Mouse (Mus musculus) mesoderm, embryonic 11.5 days (tissue): ENCODE measurements around the gene Rab11fip5.

Source experiments
- DNase-seq: peaks from one replicate; pipeline ENCODE4 v3.0.0-alpha.2; 2012; ENCODE audit warnings: low read depth, low spot score

Rab11fip5 gene

DNA sequence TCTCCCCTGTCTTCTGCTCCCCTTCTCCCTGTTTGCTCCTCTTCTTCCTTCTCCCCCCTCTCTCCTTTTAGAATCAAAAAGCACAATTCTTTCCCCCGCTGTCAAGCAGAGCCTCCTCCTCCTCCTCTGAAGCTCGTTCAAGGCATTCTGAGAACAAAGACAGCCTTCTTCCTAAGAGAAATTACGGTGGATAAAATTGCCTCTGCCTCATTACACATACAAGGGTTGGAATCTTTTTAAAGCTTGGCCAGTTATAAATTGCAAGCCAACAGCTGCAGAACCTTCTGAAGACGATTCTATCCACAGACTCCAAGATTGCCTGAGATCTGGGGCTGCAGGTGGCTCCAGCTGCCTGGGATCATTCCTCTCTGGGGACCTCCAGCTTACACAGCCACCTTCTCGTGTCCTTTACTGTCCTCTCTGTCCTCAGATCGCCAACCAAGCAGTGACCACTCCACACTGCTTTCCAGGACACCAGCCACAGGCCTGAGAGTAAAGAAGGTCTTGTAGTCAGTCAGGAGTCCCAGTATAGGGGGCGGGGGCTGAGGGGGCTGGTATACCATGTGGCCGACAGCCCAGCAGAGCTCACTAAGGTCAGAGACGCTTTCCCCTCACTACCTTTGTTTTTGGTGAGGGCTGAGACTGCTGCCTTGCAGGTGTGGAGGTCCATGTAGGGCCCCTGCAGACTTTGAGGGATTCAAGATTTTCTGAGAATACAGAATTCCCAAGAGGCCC, 60.2 kb downstream of the Rab11fip5 start:
- peak; percentile 33 for DNase-seq

DNA sequence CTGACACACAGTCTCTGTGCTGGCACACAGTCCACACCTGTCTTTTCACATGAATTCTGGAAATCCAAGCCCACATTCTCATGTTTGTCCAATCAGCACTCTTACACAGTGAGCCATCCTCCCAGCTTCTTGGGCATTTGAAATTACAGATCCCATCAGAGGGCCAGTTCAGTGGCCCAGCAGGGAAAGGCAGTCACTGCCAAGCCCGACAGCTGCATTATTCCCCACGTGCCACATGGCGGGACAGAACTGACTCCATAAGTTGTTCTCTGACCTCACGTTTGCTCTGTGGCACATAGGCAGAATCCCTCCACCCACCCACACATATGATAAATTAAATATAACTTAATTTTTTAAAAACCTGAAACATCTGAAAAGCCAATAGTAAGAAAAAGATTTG, 66.5 kb downstream of the Rab11fip5 start:
- DNase-seq, result no peak

DNA sequence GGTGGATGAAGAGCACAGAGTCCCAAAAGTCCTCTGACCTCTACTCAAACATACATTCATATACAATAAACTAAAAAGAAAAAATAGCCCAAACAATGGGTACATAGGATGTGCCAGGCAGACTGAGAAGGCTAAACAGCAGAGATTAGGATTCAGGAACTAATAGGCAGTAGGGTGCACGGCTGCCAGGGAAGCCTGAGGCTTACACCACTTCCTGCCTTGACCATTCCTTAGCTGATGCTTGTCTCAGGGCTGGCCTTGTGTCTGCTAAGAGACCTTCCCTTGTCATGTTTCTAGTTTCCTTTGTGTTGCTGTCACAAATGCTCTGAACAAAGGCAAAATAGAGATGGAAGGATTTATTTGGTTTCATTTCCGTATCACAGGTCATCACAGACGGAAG, 68.1 kb downstream of the Rab11fip5 start:
- DNase-seq, result no peak

DNA sequence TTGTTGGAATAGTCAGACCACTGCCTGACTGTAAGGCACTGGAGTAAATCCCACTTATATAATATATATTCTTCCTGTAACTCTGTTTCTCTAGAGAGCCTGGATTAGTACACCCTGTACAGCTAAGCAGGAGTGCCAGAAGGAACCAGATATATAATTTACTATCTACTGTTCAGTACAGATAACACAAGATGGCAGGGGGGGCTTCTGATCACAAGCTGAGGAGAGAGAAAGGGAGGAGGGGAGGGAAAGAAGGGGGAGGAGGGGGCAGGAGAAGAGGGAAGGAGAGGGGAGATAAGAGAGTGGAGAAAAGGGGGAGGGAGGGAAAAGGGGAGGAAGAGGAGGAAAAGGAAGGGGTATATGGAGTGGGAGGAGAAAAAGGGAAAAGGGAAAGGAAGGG, 68.6 kb downstream of the Rab11fip5 start:
- DNase-seq, result no peak

DNA sequence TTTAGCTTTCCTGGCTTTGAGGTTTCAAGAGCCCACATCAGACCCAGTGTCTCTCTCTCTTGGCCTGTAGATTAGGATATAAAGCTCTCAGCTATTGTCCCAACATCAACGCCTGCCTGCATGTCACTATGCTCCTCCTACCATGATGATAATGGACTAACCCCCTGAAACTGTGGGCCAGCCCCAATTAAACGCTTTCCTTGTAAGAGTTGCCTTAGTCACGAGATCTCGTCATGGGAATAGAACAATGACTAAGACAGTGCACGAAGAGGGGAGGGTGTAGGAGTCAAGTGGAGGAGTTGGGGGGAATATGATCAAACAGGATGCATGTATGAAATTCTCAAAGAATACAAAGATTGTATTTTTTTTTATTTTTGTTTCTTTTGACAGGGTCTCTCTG, 69.5 kb downstream of the Rab11fip5 start:
- no peak for DNase-seq

DNA sequence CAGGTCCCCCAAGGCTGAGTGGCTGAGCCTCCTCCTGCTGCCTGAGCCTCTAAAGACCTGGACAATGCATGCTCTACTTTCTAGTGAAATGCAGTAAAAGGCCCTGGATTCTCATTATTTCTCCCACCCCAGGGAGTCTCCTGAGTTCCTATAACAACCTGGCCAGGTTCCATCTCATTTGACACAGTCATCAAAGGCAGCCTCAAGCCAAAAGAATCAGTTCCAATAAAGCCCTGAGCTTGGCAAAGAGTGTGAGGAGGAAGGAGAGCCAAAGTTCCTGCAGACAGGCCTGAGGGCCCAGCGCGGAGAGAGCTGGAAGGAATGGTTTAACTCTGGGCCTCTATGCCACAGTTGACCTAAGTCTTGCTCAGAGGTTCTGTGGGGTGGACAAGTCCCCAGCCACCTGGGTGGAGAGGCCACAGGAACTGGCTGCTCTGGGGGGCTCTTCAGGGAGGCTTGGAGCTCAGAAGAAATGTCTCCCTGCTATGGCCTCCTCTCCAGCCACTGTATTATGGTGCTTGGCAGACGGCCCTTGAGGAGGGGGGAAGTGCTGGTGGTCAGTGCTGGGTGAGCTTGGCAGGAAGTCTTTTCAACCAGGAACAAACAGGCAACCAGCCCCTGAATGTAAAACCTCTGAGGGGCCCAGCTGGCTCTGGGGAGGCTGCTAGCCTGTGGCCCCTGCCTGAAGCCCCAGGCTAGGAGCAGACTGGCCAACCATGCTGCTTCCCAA, 71.9 kb downstream of the Rab11fip5 start:
- DNase-seq, result no peak

DNA sequence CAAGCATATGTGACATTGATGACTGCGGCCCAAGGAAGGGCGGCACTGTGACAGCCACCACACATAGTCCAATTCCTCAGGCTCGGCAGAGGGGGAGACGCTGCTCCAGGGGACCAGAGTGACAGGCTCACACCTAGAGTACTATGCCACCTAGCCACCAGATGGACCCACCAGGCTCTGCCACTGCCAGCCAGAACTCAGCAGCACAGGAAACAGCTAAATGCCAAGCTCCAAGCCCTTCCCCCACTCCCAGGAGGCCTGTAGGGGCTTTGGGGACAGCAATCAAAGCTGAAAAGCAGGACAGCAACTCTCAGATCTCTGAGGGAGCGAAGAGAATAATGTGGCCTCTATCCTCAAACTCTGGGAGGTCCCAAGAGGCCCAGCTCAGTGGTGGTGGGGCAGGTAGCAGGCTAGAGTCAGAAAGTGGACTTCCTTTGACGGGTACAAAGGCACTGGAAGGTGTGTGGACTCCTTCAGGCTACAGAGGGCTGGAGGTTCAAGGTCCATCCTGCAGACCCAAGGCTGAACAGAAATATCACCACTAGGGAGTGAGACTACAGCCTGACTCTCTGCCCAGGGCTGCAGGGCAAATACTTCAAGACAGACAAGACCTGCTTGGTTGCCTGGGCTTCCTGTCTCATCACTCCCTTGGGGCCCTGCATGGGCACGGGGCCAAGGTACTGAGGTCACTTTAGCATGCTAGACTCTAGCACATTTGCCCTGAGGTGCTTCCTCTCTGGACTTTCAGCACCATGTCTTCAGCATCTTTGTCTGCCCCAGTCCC, 78.9 kb downstream of the Rab11fip5 start:
- DNase-seq, result no peak

DNA sequence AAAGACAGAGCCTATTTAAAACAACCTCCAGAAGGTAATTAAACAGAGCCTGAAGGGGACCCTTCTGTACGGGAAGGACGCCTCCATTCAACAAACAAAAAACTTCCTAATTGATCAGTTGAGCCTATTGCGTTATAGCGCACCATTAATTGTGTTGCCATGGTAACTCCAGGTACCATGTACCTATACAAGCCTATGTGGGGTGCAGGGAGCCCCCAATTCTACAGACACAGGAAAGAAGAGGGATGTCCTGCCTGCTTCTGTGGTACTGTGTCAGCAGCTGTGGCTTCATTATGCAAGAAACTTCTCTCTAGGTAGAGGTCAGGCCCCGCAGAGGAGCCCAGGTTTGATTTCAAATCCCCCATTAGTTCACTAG, 80.4 kb downstream of the Rab11fip5 start:
- no peak for DNase-seq

DNA sequence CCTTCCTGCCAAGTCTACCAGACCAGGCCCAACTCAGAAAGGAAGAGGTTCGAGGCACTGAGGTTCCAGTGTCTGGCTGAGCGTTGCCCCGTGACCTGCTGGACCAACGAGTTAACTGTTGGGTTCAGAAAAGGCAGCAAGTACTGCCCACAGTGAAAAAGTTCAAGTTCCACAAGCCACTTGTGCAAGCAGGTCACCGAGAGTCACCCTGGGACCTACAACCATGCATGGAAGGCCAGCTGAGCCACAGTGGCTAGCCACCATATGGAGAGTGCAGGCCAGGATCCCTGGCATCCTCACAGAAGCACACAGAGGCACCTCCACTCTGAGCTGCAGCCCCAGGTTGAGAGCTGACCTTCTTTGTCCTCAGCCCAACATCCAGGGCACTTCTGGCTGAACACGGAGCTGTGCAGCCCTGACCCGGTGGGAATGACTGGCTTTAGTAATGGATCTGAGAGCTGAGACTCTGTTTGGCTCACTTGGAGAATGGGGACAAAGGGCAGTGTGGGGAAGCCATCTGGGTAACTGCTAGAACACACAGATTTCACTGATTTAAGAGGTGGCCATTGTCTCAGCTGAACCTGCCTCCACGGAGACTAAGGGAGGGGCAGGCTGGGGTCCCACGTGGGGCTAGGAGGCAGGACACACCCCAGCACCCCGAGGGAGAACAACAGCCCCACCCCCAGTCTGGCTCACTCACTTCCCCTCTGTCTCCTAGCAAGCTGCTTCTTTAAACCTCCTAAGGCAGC, 81.0 kb downstream of the Rab11fip5 start:
- peak; percentile 47 for DNase-seq

DNA sequence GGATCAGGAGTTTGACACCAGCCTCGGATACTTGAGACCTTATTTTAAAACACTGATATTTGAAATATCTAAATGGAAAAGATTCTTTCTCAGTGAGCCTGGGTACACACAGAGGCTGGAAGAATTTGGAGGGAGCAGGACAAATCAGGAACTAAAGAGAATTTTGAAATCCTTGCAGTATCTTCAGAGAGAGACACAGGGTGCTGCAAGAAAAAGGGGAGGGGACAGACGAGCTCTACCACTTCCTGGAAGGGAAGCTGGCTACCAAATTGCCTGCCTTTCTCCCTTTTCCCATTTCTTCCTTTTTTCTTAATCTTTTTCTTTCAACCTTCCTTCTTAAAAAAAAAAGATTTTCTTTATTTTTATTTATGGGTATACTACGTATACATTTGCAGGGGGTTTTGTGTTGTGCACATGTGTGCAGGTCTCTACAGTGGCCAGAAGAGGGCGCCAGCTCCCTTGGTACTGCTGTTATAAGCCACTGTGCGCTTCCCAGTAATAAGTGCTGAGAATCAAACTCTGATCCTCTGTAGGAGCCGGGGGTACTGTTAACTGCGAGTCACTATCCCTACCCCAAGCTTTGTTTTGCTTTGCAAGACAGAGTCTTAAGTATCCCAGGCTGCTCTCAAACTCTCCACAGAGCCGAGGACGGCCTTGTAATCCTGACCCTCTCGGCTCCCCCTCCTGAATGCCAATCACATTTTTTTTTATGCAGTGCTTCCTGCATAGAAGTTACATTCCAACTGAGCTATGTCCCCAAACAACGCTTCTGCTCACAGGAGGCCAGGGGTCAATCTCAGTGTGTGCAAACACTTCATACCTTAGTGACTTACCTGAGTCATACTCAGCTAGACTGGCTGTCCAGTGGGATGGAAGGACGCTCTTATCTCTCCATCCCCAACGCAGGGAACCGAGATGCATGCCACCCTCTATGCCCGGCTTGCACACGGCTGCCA, 83.3 kb downstream of the Rab11fip5 start:
- DNase-seq, result no peak

DNA sequence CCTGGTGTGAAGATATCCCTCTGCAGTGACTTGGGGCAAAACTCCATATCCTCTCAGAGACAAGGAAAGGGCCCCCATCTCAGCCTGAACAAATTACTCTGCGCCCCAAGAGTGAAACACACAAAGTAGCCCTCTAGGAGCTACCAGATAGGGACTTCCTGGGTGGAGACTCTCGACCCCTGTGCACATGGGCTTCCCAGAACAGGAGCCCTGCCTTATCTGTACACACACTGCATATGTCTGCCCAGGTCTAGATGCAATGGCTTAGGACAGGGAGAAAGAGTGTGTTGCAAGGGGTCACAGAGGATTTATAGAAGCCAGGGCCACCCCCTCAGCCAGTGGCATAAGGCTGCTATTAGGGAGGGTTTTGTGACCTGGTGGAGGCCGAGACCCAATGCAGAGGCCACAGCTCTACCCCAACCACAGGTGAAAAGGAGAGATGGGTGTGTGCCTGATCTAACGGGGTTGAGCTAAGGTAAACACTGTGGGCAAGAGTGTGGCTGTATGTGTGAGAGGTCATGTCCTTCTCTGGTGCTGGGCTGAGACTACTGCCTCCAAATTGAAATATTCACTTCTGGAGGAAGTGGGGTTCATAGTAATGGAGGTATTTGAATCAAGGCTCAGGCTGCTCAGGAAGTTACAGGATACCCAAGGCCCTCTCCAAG, 86.1 kb downstream of the Rab11fip5 start:
- DNase-seq, result no peak

DNA sequence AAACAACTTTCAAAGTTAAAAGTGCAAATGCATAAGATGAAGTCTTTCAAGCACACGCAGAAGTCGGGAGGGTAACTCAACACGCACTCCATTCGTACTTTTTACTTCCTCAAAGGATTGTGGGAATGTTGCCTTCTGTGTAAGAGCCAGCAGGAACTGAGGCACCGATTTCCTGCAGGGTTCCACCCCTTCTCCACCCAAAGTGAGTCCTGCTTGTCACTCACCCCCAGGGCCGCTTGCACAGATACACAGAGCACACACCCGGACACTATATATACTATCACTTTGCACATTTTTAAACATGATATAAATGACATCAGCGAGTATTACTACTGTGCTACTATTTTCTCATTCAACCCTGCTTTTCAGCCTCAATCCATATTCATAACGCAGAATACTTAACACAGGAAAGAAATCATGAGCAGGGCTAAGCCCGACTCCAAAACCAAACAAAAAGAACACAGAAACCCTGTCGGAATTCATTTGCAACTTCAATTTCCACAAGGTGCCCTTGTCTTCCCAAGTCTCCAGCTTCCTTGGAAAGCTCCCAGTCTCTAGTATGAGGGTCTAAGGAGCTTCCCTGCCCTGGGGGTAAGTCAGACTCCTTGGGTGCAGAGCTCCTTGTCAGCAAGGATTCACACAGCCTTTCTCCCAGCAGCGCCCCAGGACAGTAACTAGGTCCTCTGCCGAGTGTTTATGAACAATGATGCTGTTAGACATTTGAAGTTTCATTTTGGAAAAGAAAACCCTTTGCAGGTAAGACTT, 88.0 kb downstream of the Rab11fip5 start:
- DNase-seq, result no peak
